Mouse (Mus musculus) myocyte (in vitro differentiated cells): ENCODE results near the gene Kcnh2. TPM values are rescaled to one million over a fixed set of nuclear protein-coding genes. Genes with fewer than 3 reads are reported as not detected.

Source experiments
- H3K27me3 ChIP-seq: one replicate; pipeline ENCODE4 v1.6.1; 2011; ENCODE audit not compliant: control insufficient read depth, insufficient read depth, insufficient read length
- H3K36me3 ChIP-seq: one replicate; pipeline ENCODE4 v1.6.1; 2011; ENCODE audit not compliant: control insufficient read depth, insufficient read depth
- H3K4me2 ChIP-seq: one replicate; pipeline ENCODE4 v1.6.1; 2011; ENCODE audit warnings: low read depth, control low read depth
- H3K4me3 ChIP-seq: one replicate; pipeline ENCODE4 v1.5.1; 2011; ENCODE audit warnings: mild to moderate bottlenecking, control low read depth, moderate library complexity
- H3K79me2 ChIP-seq: one replicate; pipeline ENCODE4 v1.6.1; 2011; ENCODE audit not compliant: control insufficient read depth, insufficient read depth
- H3ac ChIP-seq: one replicate; pipeline ENCODE4 v1.6.1; 2011; ENCODE audit not compliant: control insufficient read depth, insufficient read length
- CEBPB ChIP-seq: IDR thresholded peaks from 2 replicates; pipeline ENCODE4 v1.6.1; 2011; ENCODE audit warnings: mild to moderate bottlenecking, moderate library complexity; ENCODE audit not compliant: poor library complexity, insufficient read depth, severe bottlenecking
- E2F4 ChIP-seq: IDR thresholded peaks from one replicate; pipeline ENCODE4 v1.6.1; 2011; ENCODE audit warnings: mild to moderate bottlenecking, control low read depth, moderate library complexity; ENCODE audit not compliant: insufficient read depth
- MAX ChIP-seq: IDR thresholded peaks from one replicate; pipeline ENCODE4 v1.6.1; 2011; ENCODE audit warnings: low read depth, mild to moderate bottlenecking, control low read depth
- MYOD1 ChIP-seq, 3 experiments: IDR thresholded peaks; one replicate each; pipeline ENCODE4 v1.6.1; 2011; ENCODE audit warnings: control low read depth in 2 of 3, low read depth in 2 of 3, mild to moderate bottlenecking in 2 of 3, moderate library complexity in 1 of 3; ENCODE audit not compliant: insufficient read length in 2 of 3, control insufficient read depth in 1 of 3
- MYOG ChIP-seq, 3 experiments: IDR thresholded peaks; one replicate each; pipeline ENCODE4 v1.6.1; 2011; ENCODE audit warnings: control low read depth in 2 of 3, low read depth in 2 of 3, mild to moderate bottlenecking in 2 of 3; ENCODE audit not compliant: insufficient read length in 2 of 3, control insufficient read depth in 1 of 3, insufficient read depth in 1 of 3
- POLR2A ChIP-seq: IDR thresholded peaks from one replicate; pipeline ENCODE4 v1.6.1; 2011; ENCODE audit warnings: low read depth, mild to moderate bottlenecking, control low read depth, moderate library complexity; ENCODE audit not compliant: insufficient read length
- POLR2AphosphoS2 ChIP-seq: IDR thresholded peaks from one replicate; pipeline ENCODE4 v1.6.1; 2011; ENCODE audit warnings: low read depth, control low read depth; ENCODE audit not compliant: insufficient read length
- REST ChIP-seq: IDR thresholded peaks from one replicate; pipeline ENCODE4 v1.6.1; 2011; ENCODE audit warnings: mild to moderate bottlenecking, control low read depth, moderate library complexity; ENCODE audit not compliant: insufficient read depth, insufficient read length
- SRF ChIP-seq: IDR thresholded peaks from one replicate; pipeline ENCODE4 v1.6.1; 2011; ENCODE audit warnings: low read depth; ENCODE audit not compliant: control insufficient read depth, insufficient read length
- TCF12 ChIP-seq: IDR thresholded peaks from one replicate; pipeline ENCODE4 v1.6.1; 2011; ENCODE audit warnings: mild to moderate bottlenecking, control low read depth; ENCODE audit not compliant: poor library complexity, insufficient read depth, severe bottlenecking
- TCF3 ChIP-seq: IDR thresholded peaks from one replicate; pipeline ENCODE4 v1.6.1; 2011; ENCODE audit warnings: low read depth, control low read depth; ENCODE audit not compliant: insufficient read length
- USF1 ChIP-seq: IDR thresholded peaks from one replicate; pipeline ENCODE4 v1.6.1; 2011; ENCODE audit warnings: low read depth, mild to moderate bottlenecking, control low read depth, moderate library complexity
- polyA plus RNA-seq: library from polyadenylated mRNA; unstranded; fragments of >200 nt; fragmentation: generic; extraction: Trizol; gene quantifications from one replicate; pipeline ENCODE4 v1.2.1, GENCODE M21; 2012; ENCODE audit warnings: missing spikeins

Kcnh2 gene
- polyA plus RNA-seq, 1 experiment = 10.3 TPM

DNA sequence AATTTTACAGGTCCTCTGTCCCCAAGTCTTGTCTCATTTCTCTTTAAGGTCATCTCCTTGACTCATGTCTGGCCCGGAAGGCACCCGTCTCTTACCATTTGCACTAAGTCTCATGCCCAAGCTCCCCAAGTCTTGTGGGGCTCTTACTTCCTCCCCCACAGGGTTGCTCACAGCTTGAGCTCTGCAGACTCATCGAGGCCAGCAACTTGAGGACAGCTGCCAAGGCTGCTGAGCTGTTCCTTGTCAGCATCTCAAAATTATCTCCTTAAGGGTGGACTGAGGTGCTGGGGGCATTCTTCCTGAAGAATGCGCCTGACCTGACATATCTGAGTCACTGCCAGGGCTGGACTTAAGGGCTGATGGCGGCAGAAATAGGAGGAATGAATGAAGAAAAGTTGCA, 68.2 kb downstream of the Kcnh2 start:
- H3K79me2 ChIP-seq = no peaks in the 10 kb centered on the region
- TF ChIP-seq MYOD1 (IDR thresholded peaks at IDR 0.05; ENCODE audit: control insufficient read depth in 1 of 3, insufficient read length in 2 of 3, low read depth in 2 of 3) (peak in 1 of 3 experiments; percentile 48), TCF3 (no peak)

GRCm38 (mm10) chr5:24280523-24280922, 70.9 kb downstream of the Kcnh2 start:
- Histone ChIP-seq H3K36me3 (no peaks in the 10 kb centered on the region), H3K79me2 (no peaks in the 10 kb centered on the region), H3ac (no peak overlapping the region), H3K27me3 (no peaks in the 10 kb centered on the region), H3K4me3 (no peak overlapping the region), H3K4me2 (no peak overlapping the region)
- TF ChIP-seq MYOG (IDR thresholded peaks at IDR 0.05; ENCODE audit: control insufficient read depth in 1 of 3, insufficient read depth in 1 of 3, insufficient read length in 2 of 3, low read depth in 2 of 3) = no peak
- no peak for TF ChIP-seq USF1
- TF ChIP-seq MYOD1 (IDR thresholded peaks at IDR 0.05; ENCODE audit: control insufficient read depth in 1 of 3, insufficient read length in 2 of 3, low read depth in 2 of 3) = no peak
- no peak for TF ChIP-seq TCF12
- no peak for TF ChIP-seq POLR2A
- TF ChIP-seq E2F4 = no peak
- no peak for TF ChIP-seq CEBPB
- no peak for TF ChIP-seq MAX
- TF ChIP-seq POLR2AphosphoS2 = no peak
- TF ChIP-seq TCF3 = no peak
- no peak for TF ChIP-seq REST
- no peak for TF ChIP-seq SRF

More for the DNA sequence above, 68.2 kb downstream of the Kcnh2 start:
- Histone ChIP-seq H3K27me3 (no peaks in the 10 kb centered on the region), H3K4me2 (peak overlapping the region; percentile 43), H3K4me3 (no peak overlapping the region), H3K36me3 (no peaks in the 10 kb centered on the region), H3ac (no peak overlapping the region)

GRCm38 (mm10) chr5:24279527-24279926, 71.9 kb downstream of the Kcnh2 start:
- Histone ChIP-seq H3K4me2 (no peak overlapping the region), H3ac (no peak overlapping the region), H3K36me3 (no peaks in the 10 kb centered on the region), H3K4me3 (no peak overlapping the region), H3K79me2 (no peaks in the 10 kb centered on the region), H3K27me3 (no peaks in the 10 kb centered on the region)
- TF ChIP-seq POLR2A = no peak

- no peak overlapping the region for H3K4me2 ChIP-seq
- H3ac ChIP-seq = no peak overlapping the region
- no peaks in the 10 kb centered on the region for H3K27me3 ChIP-seq
- no peaks in the 10 kb centered on the region for H3K79me2 ChIP-seq
- no peaks in the 10 kb centered on the region for H3K36me3 ChIP-seq
- TF ChIP-seq USF1 = no peak
- no peak for TF ChIP-seq SRF
- no peak for TF ChIP-seq POLR2A
- no peak for TF ChIP-seq CEBPB
- TF ChIP-seq TCF3 = no peak
- TF ChIP-seq TCF12 = no peak
- no peak for TF ChIP-seq MAX
- TF ChIP-seq MYOG (IDR thresholded peaks at IDR 0.05; ENCODE audit: control insufficient read depth in 1 of 3, insufficient read depth in 1 of 3, insufficient read length in 2 of 3, low read depth in 2 of 3) = no peak
- no peak overlapping the region for H3K4me3 ChIP-seq
These were observed 73.2 kb downstream of the Kcnh2 start for GRCm38 (mm10) chr5:24278206-24278605.

- H3K79me2 ChIP-seq = no peaks in the 10 kb centered on the region
- H3K36me3 ChIP-seq = no peaks in the 10 kb centered on the region
- H3K4me2 ChIP-seq = peak overlapping the region; percentile 61
- no peak overlapping the region for H3ac ChIP-seq
- no peak overlapping the region for H3K4me3 ChIP-seq
- H3K27me3 ChIP-seq = no peaks in the 10 kb centered on the region
- TF ChIP-seq E2F4 (no peak), MYOD1 (IDR thresholded peaks at IDR 0.05; ENCODE audit: control insufficient read depth in 1 of 3, insufficient read length in 2 of 3, low read depth in 2 of 3) (peak in 1 of 3 experiments; percentile 7)
These were observed 77.5 kb downstream of the Kcnh2 start for GRCm38 (mm10) chr5:24273683-24274621.

DNA sequence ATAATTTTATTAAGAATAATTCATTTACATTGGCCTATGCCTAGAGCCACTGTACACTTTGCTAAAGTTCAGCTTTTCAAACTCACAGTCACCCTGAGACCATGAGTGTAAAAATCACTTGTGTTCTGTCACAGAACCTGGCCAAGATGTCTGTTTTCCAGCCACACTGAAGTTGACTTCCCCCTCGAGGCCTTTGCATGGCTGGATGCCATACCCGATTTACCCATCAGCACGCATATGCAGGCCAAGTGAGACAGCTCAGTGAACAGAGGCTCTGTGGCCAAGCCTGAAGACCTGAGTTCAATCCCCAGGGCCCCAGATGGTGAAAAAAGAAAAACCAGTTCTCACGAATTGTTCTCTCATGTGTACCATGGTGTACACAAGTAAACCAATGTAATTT, 80.5 kb downstream of the Kcnh2 start:
- H3K36me3 ChIP-seq = no peaks in the 10 kb centered on the region
- H3ac ChIP-seq = no peak overlapping the region
- no peaks in the 10 kb centered on the region for H3K27me3 ChIP-seq
- H3K79me2 ChIP-seq = no peaks in the 10 kb centered on the region
- H3K4me2 ChIP-seq = no peak overlapping the region
- H3K4me3 ChIP-seq = no peak overlapping the region
- TF ChIP-seq CEBPB (no peak), SRF (no peak), TCF12 (no peak), MYOG (IDR thresholded peaks at IDR 0.05; ENCODE audit: control insufficient read depth in 1 of 3, insufficient read depth in 1 of 3, insufficient read length in 2 of 3, low read depth in 2 of 3) (no peak), TCF3 (no peak), E2F4 (no peak)
